Mouse (Mus musculus) layer of hippocampus, adult 2 months (tissue): ENCODE data around the gene Mrgpra3. TPM values are rescaled to one million over a fixed set of nuclear protein-coding genes. Genes with fewer than 3 reads are reported as not detected.

Experiments
- DNase-seq, 2 experiments: peaks; one replicate each; pipeline ENCODE4 v3.0.0; 2022; ENCODE audit warnings: low spot score in 2 of 2
- H3K27ac ChIP-seq: fragments of 200-600 bp; 2 replicates; pipeline ENCODE4 v1.8.1; 2022
- H3K4me3 ChIP-seq: fragments of 200-600 bp; 2 replicates; pipeline ENCODE4 v1.8.1; 2022; ENCODE audit warnings: mild to moderate bottlenecking
- CTCF ChIP-seq: fragments of 200-600 bp; conservative IDR thresholded peaks from 2 replicates; pipeline ENCODE4 v1.8.1; 2022; ENCODE audit warnings: antibody characterized with exemption, mild to moderate bottlenecking, moderate library complexity
- long read RNA-seq, 2 experiments: library from polyadenylated mRNA; stranded (forward); transcript quantifications; one replicate each; pipeline ENCODE4 v2.0.0; 2021; ENCODE audit warnings: borderline mapping rate in 2 of 2
- total RNA-seq, 2 experiments: library from RNA; stranded (reverse); gene quantifications; 2 replicates each; pipeline ENCODE4 v1.2.3; 2021

Gene Mrgpra3
- not detected for total RNA-seq
- long read RNA-seq, experiment 1: 0 reads
- long read RNA-seq, experiment 2: 0 reads

DNA sequence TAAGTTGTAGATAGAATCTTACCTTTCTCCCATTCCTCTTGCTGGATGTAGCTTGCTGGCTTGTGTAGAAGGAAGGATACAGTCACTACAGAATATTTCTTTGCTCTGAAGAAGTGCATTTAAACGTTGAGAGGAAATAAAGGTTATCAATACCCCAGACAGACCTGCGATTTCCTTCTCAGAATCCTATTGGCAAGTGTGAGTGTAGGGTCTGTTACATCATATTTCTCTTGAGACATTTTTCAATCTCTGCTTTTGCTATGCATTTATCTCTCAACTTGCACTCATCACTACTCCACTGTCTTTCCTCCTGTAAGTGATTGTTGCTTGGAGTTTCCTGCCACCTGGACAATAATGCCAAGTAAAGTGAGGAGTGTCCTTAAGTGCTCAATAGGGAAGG is at the start of gene Mrgpra3:
Mrgpra3 (minus strand) TSS at position 101 of the 400 bp plus-strand sequence.
- Histone ChIP-seq H3K4me3 (no peak within 1 kb of the TSS), H3K27ac (no peak within 1 kb of the TSS)
- no peak for TF ChIP-seq CTCF
- no peak for DNase-seq

Other genes starting within 250 kb of the Mrgpra3 start
- not detected for gene Mrgpra1, start 247.1 kb downstream of the Mrgpra3 start, total RNA-seq
- gene Mrgpra2a, start 149.2 kb downstream of the Mrgpra3 start, total RNA-seq: not detected
- not detected for gene Mrgpra2b, start 72.5 kb downstream of the Mrgpra3 start, total RNA-seq